Mouse (Mus musculus) bone marrow, adult 2 months (tissue): ENCODE results near the gene Foxj1. TPM values are rescaled to one million over a fixed set of nuclear protein-coding genes. Genes with fewer than 3 reads are reported as not detected.
A peak's percentile ranks its signal among the peaks of the same experiment; 100 is the strongest.
"Not testable (repeated sequence)": the region's sequence is repeated elsewhere in the genome, so short reads cannot be mapped to it uniquely, and the experiment has no call there.

Experiments
- H3K27ac ChIP-seq: fragments of 200-500 bp; 2 replicates; pipeline ENCODE4 v1.5.1; 2012; ENCODE audit warnings: low read depth, mild to moderate bottlenecking, control low read depth, inconsistent platforms, low read length; ENCODE audit not compliant: control insufficient read depth, poor library complexity, insufficient read depth
- H3K4me1 ChIP-seq: fragments of 200-500 bp; 2 replicates; pipeline ENCODE4 v1.6.1; 2011; ENCODE audit warnings: low read length; ENCODE audit not compliant: control insufficient read depth, insufficient read depth
- H3K4me3 ChIP-seq: fragments of 200-500 bp; replicated peaks from 2 replicates; pipeline ENCODE3; 2011; ENCODE audit warnings: mild to moderate bottlenecking, low read depth, low read length, control low read depth; ENCODE audit not compliant: control insufficient read depth
- CTCF ChIP-seq: fragments of 200-500 bp; IDR thresholded peaks from 2 replicates; pipeline ENCODE4 v1.5.1; 2011; ENCODE audit warnings: low read length, control low read depth; ENCODE audit not compliant: control insufficient read depth, insufficient read depth
- POLR2A ChIP-seq: fragments of 200-500 bp; IDR thresholded peaks from 2 replicates; pipeline ENCODE4 v1.6.1; 2011; ENCODE audit warnings: low read depth, mild to moderate bottlenecking, control low read depth, low read length, borderline replicate concordance; ENCODE audit not compliant: control insufficient read depth
- WGBS: fragments of 180-500 bp; shearing (Covaris S2); methylation state at CpG from one replicate; pipeline ENCODE4 v1.1.7; 2018; 5-methylcytosine and 5-hydroxymethylcytosine counted together
- polyA plus RNA-seq: library from polyadenylated mRNA; stranded (reverse); fragments of >200 nt; gene quantifications from 2 replicates; pipeline ENCODE4 v1.2.4, GENCODE M21; 2011; ENCODE audit warnings: low replicate concordance; ENCODE audit not compliant: missing spikeins, insufficient read depth, insufficient read length

Gene Foxj1
- not detected in 2 replicates for polyA plus RNA-seq

- whole genome bisulfite sequencing, result under 1% methylated on average over 61 of the region's 61 CpGs
- TF ChIP-seq POLR2A, result no peak
- peak; percentile 57 for TF ChIP-seq CTCF
- H3K27ac ChIP-seq, result no peak within 1 kb of the TSS
- peak within 1 kb of the TSS; percentile 44 for H3K4me3 ChIP-seq
- no peaks in the 10 kb centered on the region; the same call in 1 of the 2 replicates for H3K4me1 ChIP-seq
These were observed at the start of gene Foxj1 for GRCm38 (mm10) chr11:116335244-116336036. Foxj1 (minus strand) TSS chr11:116335399.

GRCm38 (mm10) chr11:116384171-116384570, 49.0 kb upstream of the Foxj1 start:
- H3K4me1 ChIP-seq, result no peaks in the 10 kb centered on the region
- H3K4me3 ChIP-seq, result no peak overlapping the region
- H3K27ac ChIP-seq, result no peak overlapping the region
- WGBS, result 87% methylated on average over 11 of the region's 11 CpGs
- no peak for TF ChIP-seq POLR2A
- TF ChIP-seq CTCF, result no peak

- WGBS, result 81% methylated on average over 5 of the region's 5 CpGs
- H3K27ac ChIP-seq, result not testable (repeated sequence)
These were observed 47.9 kb upstream of the Foxj1 start for GRCm38 (mm10) chr11:116383070-116383469.

GRCm38 (mm10) chr11:116380767-116381166, 45.6 kb upstream of the Foxj1 start:
- H3K4me3 ChIP-seq, result no peak overlapping the region
- WGBS, result 86% methylated on average over 7 of the region's 7 CpGs
- TF ChIP-seq CTCF (no peak), POLR2A (no peak)
- H3K27ac ChIP-seq, result no peak overlapping the region
- peaks cover 2% of the 10 kb centered on the region; the same call in 1 of the 2 replicates for H3K4me1 ChIP-seq

More at GRCm38 (mm10) chr11:116383070-116383469, 47.9 kb upstream of the Foxj1 start:
- not testable (repeated sequence) for H3K4me1 ChIP-seq, H3K4me3 ChIP-seq

- TF ChIP-seq POLR2A, result no peak
- TF ChIP-seq CTCF, result no peak
- peaks cover 2% of the 10 kb centered on the region; the same call in 1 of the 2 replicates for H3K4me1 ChIP-seq
- H3K27ac ChIP-seq, result no peak overlapping the region
- WGBS, result 44% methylated on average over 6 of the region's 6 CpGs
- H3K4me3 ChIP-seq, result no peak overlapping the region
These were observed 44.3 kb upstream of the Foxj1 start for GRCm38 (mm10) chr11:116379530-116379929.

GRCm38 (mm10) chr11:116376945-116377661, 41.9 kb upstream of the Foxj1 start:
- no peak overlapping the region for H3K27ac ChIP-seq
- peaks cover 2% of the 10 kb centered on the region; the same call in 1 of the 2 replicates for H3K4me1 ChIP-seq
- no peak for TF ChIP-seq POLR2A
- TF ChIP-seq CTCF, result no peak
- 7% methylated on average over 7 of the region's 7 CpGs for WGBS
- no peak overlapping the region for H3K4me3 ChIP-seq

- Histone ChIP-seq H3K27ac (no peak overlapping the region), H3K4me3 (no peak overlapping the region), H3K4me1 (peaks cover 5% of the 10 kb centered on the region)
- 72% methylated on average over 4 of the region's 4 CpGs for WGBS
- TF ChIP-seq POLR2A (no peak), CTCF (no peak)
These were observed 36.8 kb upstream of the Foxj1 start for GRCm38 (mm10) chr11:116371894-116372450.

- TF ChIP-seq POLR2A (no peak), CTCF (no peak)
- H3K4me3 ChIP-seq, result no peak overlapping the region
- WGBS, result 6% methylated on average over 5 of the region's 5 CpGs
- H3K4me1 ChIP-seq, result peaks cover 5% of the 10 kb centered on the region
- no peak overlapping the region for H3K27ac ChIP-seq
These were observed 34.4 kb upstream of the Foxj1 start for GRCm38 (mm10) chr11:116369633-116370032.
